Mouse (Mus musculus) stomach, postnatal 0 days (tissue): ENCODE data around the gene Slc27a5. TPM values are rescaled to one million over a fixed set of nuclear protein-coding genes. Genes with fewer than 3 reads are reported as not detected.
A peak's percentile ranks its signal among the peaks of the same experiment; 100 is the strongest.

ENCODE experiments used
- ATAC-seq: fragments of 200-750 bp; cut with Nextera tagmentation; 2 replicates; pipeline ENCODE4 v1.8.0; 2017; ENCODE audit not compliant: low FRiP score, low TSS enrichment
- DNase-seq: peaks from one replicate; pipeline ENCODE4 v3.0.0-alpha.2; 2016; ENCODE audit warnings: low spot score
- H3K27ac ChIP-seq: fragments of 300-500 bp; sonication (generic); replicated peaks from 2 replicates; pipeline ENCODE4 v1.5.1; 2014; ENCODE audit warnings: mild to moderate bottlenecking, control low read depth
- H3K27me3 ChIP-seq: fragments of 300-500 bp; sonication (generic); 2 replicates; pipeline ENCODE4 v1.6.1; 2014; ENCODE audit warnings: low read length; ENCODE audit not compliant: control insufficient read depth, insufficient read depth
- H3K36me3 ChIP-seq: fragments of 300-500 bp; sonication (generic); 2 replicates; pipeline ENCODE4 v1.6.1; 2014; ENCODE audit warnings: low read length, mixed read lengths; ENCODE audit not compliant: control insufficient read depth, insufficient read depth
- H3K4me1 ChIP-seq: fragments of 300-500 bp; sonication (generic); replicated peaks from 2 replicates; pipeline ENCODE4 v1.6.1; 2014; ENCODE audit warnings: antibody characterized with exemption; ENCODE audit not compliant: control insufficient read depth, insufficient read depth
- H3K4me2 ChIP-seq: fragments of 300-500 bp; sonication (generic); replicated peaks from 2 replicates; pipeline ENCODE4 v1.6.1; 2014; ENCODE audit warnings: low read depth, mild to moderate bottlenecking, control low read depth, moderate library complexity
- H3K4me3 ChIP-seq: fragments of 300-500 bp; sonication (generic); 2 replicates; pipeline ENCODE4 v1.5.1; 2014; ENCODE audit warnings: low read depth, low read length, control low read depth
- H3K9ac ChIP-seq: fragments of 300-500 bp; sonication (generic); 2 replicates; pipeline ENCODE4 v1.6.1; 2014; ENCODE audit warnings: mild to moderate bottlenecking, low read length, control low read depth, mixed read lengths
- H3K9me3 ChIP-seq: fragments of 300-500 bp; sonication (generic); 2 replicates; pipeline ENCODE4 v1.6.1; 2016; ENCODE audit warnings: low read length; ENCODE audit not compliant: control insufficient read depth
- CTCF ChIP-seq: IDR thresholded peaks from 2 replicates; pipeline ENCODE4 v1.5.1; 2016; ENCODE audit warnings: antibody characterized with exemption, low read depth, mild to moderate bottlenecking, moderate library complexity
- EP300 ChIP-seq: optimal IDR thresholded peaks from 2 replicates; pipeline ENCODE3; 2016; ENCODE audit warnings: antibody characterized with exemption
- WGBS: fragments of 180-500 bp; shearing (Covaris S2); extraction: QIAGEN DNeasy Blood & Tissue Kit; methylation state at CpG from one replicate; pipeline ENCODE4 v1.1.7; 2014; 5-methylcytosine and 5-hydroxymethylcytosine counted together
- polyA plus RNA-seq: library from polyadenylated mRNA; unstranded; fragments of >200 nt; fragmentation: Nextera tagmentation; extraction: Ambion mirVana; gene quantifications from 2 replicates; pipeline ENCODE4 v1.2.1, GENCODE M21; 2015

Gene Slc27a5
- polyA plus RNA-seq, 1 experiment from 2014 or later: 0.13 TPM

DNA sequence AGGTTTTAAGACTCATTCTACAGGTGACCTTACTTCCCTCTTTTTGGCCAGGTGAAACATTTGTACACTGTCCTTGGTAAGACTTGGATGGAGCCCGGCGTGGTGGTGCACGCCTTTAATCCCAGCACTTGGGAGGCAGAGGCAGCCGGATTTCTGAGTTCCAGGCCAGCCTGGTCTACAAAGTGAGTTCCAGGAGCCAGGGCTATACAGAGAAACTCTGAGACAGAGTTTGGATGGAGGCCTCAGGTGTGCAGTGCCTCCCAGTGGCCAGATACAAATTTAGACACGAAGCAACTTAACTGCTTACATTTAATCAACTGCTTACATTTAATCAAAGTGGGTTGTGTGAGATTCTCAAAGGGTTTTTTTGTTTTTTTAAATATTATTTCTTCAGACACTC, 33.1 kb upstream of the Slc27a5 start:
- no peak for DNase-seq
- Histone ChIP-seq H3K4me2 (no peak overlapping the region), H3K4me1 (no peaks in the 10 kb centered on the region; the same call in 1 of the 2 replicates), H3K27ac (no peak overlapping the region), H3K36me3 (peaks cover 56% of the 10 kb centered on the region), H3K9me3 (no peaks in the 10 kb centered on the region), H3K9ac (no peak overlapping the region), H3K27me3 (no peaks in the 10 kb centered on the region), H3K4me3 (no peak overlapping the region)
- no peak for TF ChIP-seq EP300
- TF ChIP-seq CTCF: peak; percentile 69
- no peak for ATAC-seq
- WGBS: 69% methylated on average over 5 of the region's 5 CpGs

DNA sequence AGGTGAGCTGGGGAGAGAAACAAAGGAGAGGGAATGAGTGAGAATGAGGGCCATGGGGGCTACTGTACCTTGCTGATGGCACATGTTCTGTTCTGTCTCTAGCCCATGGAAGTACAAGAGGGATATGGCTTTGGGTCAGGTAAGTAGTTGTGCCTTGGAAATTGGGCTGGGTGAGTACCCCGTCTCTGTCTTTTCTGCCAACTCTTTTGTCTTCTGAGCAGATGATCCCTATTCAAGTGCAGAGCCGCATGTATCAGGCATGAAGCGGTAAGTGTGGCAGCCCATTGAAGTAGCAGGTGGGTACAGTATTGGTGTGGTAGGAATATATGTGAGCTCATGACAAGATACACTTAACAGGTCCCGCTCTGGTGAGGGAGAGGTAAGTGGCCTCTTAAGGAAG, 31.0 kb upstream of the Slc27a5 start:
- H3K4me1 ChIP-seq: peaks cover 5% of the 10 kb centered on the region
- no peak overlapping the region for H3K27ac ChIP-seq
- no peak overlapping the region for H3K9ac ChIP-seq
- no peaks in the 10 kb centered on the region for H3K27me3 ChIP-seq
- H3K9me3 ChIP-seq: no peaks in the 10 kb centered on the region
- H3K4me2 ChIP-seq: no peak overlapping the region
- no peak for DNase-seq
- ATAC-seq: no peak
- no peak overlapping the region for H3K4me3 ChIP-seq
- 89% methylated on average over 4 of the region's 4 CpGs for WGBS
- TF ChIP-seq EP300 (no peak), CTCF (no peak)
- peaks cover 53% of the 10 kb centered on the region for H3K36me3 ChIP-seq

- no peaks in the 10 kb centered on the region for H3K27me3 ChIP-seq
- no peak overlapping the region for H3K27ac ChIP-seq
- H3K4me3 ChIP-seq: peak overlapping the region; percentile 92
- ATAC-seq (no peak), DNase-seq (no peak)
- H3K36me3 ChIP-seq: peaks cover 40% of the 10 kb centered on the region
- 24% methylated on average over 4 of the region's 4 CpGs for WGBS
- H3K4me2 ChIP-seq: peak overlapping the region; percentile 85
- peaks cover 5% of the 10 kb centered on the region for H3K4me1 ChIP-seq
- peak overlapping the region; percentile 92 for H3K9ac ChIP-seq
- H3K9me3 ChIP-seq: no peaks in the 10 kb centered on the region
- TF ChIP-seq CTCF (no peak), EP300 (no peak)
Measured at GRCm38 (mm10) chr7:13025511-13026112, 27.6 kb upstream of the Slc27a5 start.

DNA sequence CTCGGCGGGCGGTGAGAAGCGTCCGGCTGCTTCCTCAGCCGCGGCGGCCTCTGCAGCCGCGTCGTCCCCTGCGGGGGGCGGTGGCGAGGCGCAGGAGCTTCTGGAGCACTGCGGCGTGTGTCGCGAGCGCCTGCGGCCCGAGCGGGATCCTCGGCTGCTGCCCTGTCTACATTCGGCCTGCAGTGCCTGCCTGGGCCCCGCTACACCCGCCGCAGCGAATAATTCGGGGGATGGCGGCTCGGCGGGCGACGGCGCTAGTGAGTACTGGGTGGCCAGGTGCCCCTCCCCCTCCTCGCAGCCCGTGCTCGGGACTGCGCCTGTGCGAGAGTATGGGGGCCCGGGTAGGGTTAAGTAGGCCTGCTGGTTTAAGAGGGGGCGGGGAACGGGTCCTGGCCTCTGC, 26.8 kb upstream of the Slc27a5 start:
- H3K4me1 ChIP-seq: peaks cover 5% of the 10 kb centered on the region
- TF ChIP-seq CTCF (peak; percentile 46), EP300 (no peak)
- H3K9me3 ChIP-seq: no peaks in the 10 kb centered on the region
- peak overlapping the region; percentile 99 for H3K27ac ChIP-seq
- H3K36me3 ChIP-seq: peaks cover 32% of the 10 kb centered on the region
- peak; percentile 63 for ATAC-seq
- under 1% methylated on average over 38 of the region's 44 CpGs for WGBS
- peak; percentile 83 for DNase-seq
- peak overlapping the region; percentile 92 for H3K4me3 ChIP-seq
- H3K27me3 ChIP-seq: no peaks in the 10 kb centered on the region
- peak overlapping the region; percentile 85 for H3K4me2 ChIP-seq
- H3K9ac ChIP-seq: peak overlapping the region; percentile 92

DNA sequence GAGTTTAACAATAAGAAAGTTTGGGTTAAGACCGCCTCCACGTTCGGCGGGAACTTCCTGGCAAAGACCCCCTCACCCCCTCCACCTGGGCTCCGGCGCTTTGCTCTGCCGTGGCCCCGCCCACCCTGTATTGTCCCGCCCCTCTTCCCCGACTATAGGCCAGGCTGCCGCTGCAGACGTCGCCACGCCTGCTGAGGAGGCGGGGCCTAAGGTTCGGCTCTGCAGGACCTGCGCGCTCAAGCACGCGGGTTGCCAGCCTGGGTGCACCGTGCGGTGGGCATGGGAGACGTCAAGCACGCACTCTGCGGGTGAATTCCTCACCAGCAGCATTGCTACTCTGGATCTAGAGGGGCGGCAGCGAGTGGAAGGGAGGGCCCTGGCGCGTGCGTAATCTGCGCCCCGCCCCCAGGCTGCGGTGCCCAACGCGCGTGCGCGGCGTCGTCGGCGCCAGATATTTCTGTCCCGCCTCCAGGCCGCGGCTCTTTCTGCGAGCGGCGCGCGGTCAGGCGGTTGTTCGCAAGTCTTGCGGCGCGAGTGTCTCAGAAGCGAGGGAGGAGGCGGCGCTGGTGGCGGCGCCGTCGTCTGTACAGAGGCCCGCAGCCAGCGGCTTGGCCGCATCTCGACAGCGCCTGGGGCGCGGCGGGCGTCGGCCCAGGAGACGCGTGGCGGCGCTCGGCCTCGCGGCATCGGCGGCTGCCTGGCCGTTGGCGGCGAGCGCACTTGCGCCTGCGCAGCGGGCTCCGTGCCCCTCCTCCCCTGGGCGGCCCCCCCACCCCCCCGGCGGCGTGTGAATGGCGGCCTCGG, 26.1 kb upstream of the Slc27a5 start:
- peak; percentile 87 for ATAC-seq
- under 1% methylated on average over 75 of the region's 95 CpGs for WGBS
- DNase-seq: peak; percentile 94
- Histone ChIP-seq H3K4me3 (peak overlapping the region; percentile 92), H3K4me1 (peaks cover 5% of the 10 kb centered on the region), H3K9me3 (no peaks in the 10 kb centered on the region), H3K36me3 (peaks cover 25% of the 10 kb centered on the region), H3K4me2 (peak overlapping the region; percentile 85), H3K27ac (peak overlapping the region; percentile 99), H3K27me3 (no peaks in the 10 kb centered on the region), H3K9ac (peak overlapping the region; percentile 92)
- no peak for TF ChIP-seq CTCF
- TF ChIP-seq EP300: no peak
